Mouse (Mus musculus): ENCODE measurements at regions not wholly inside any gene's neighbourhood (a gene's known extent, or its start where the extent isn't known, plus 50 kb on each side); places are given as distances from the start of the nearest gene placed in this dataset.

GRCm38 (mm10) chr12:93549900-93550299, 1700.9 kb upstream of the Sel1l start:
- in situ Hi-C loops (cut with MboI, MseI): no loop called here

- in situ Hi-C loops (cut with MboI, MseI): loop anchor here in 1 of 2 experiments (10.0 kb wide), 1 partner anchor 1509 kb away; no protein-coding TSS in a partner anchor
Measured at GRCm38 (mm10) chr12:93523465-93523864, 1674.5 kb upstream of the Sel1l start.

- in situ Hi-C loops (cut with MboI, MseI): no loop called here
Measured at GRCm38 (mm10) chr12:93486381-93486780, 1637.4 kb upstream of the Sel1l start.

GRCm38 (mm10) chr12:93462106-93462505, 1613.1 kb upstream of the Sel1l start:
- in situ Hi-C loops (cut with MboI, MseI): no loop called here

GRCm38 (mm10) chr12:93449436-93449835, 1600.5 kb upstream of the Sel1l start:
- in situ Hi-C loops (cut with MboI, MseI): no loop called here

- in situ Hi-C loops (cut with MboI, MseI): no loop called here
Measured at GRCm38 (mm10) chr12:93429218-93429617, 1580.3 kb upstream of the Sel1l start.

- in situ Hi-C loops (cut with MboI, MseI): no loop called here
Measured at GRCm38 (mm10) chr12:93427988-93428387, 1579.0 kb upstream of the Sel1l start.

GRCm38 (mm10) chr12:93416381-93416780, 1567.4 kb upstream of the Sel1l start:
- in situ Hi-C loops (cut with MboI, MseI): no loop called here

- in situ Hi-C loops (cut with MboI, MseI): no loop called here
Measured at GRCm38 (mm10) chr12:93415791-93416190, 1566.8 kb upstream of the Sel1l start.

- in situ Hi-C loops (cut with MboI, MseI): no loop called here
Measured at GRCm38 (mm10) chr12:93385578-93385977, 1536.6 kb upstream of the Sel1l start.

- in situ Hi-C loops (cut with MboI, MseI): no loop called here
Measured at GRCm38 (mm10) chr12:93342933-93343332, 1494.0 kb upstream of the Sel1l start.

GRCm38 (mm10) chr12:93342525-93342924, 1493.6 kb upstream of the Sel1l start:
- in situ Hi-C loops (cut with MboI, MseI): no loop called here

- in situ Hi-C loops (cut with MboI, MseI): loop anchor here in 1 of 2 experiments (10.0 kb wide), 1 partner anchor 1399 kb away; no protein-coding TSS in a partner anchor
Measured at GRCm38 (mm10) chr12:93335520-93335919, 1486.6 kb upstream of the Sel1l start.

GRCm38 (mm10) chr12:93312214-93312613, 1463.3 kb upstream of the Sel1l start:
- in situ Hi-C loops (cut with MboI, MseI): no loop called here

- in situ Hi-C loops (cut with MboI, MseI): no loop called here
Measured at GRCm38 (mm10) chr12:93281816-93282215, 1432.9 kb upstream of the Sel1l start.

- in situ Hi-C loops (cut with MboI, MseI): no loop called here
Measured at GRCm38 (mm10) chr12:93273652-93274051, 1424.7 kb upstream of the Sel1l start.

- in situ Hi-C loops (cut with MboI, MseI): no loop called here
Measured at GRCm38 (mm10) chr12:93230237-93230636, 1381.3 kb upstream of the Sel1l start.

- in situ Hi-C loops (cut with MboI, MseI): no loop called here
Measured at GRCm38 (mm10) chr12:93226826-93227225, 1377.9 kb upstream of the Sel1l start.

- in situ Hi-C loops (cut with MboI, MseI): loop anchor here in 1 of 2 experiments (25.0 kb wide), 1 partner anchor 709 kb away; no protein-coding TSS in a partner anchor
Measured at GRCm38 (mm10) chr12:93221179-93221922, 1372.4 kb upstream of the Sel1l start.

GRCm38 (mm10) chr12:93207596-93207995, 1358.6 kb upstream of the Sel1l start:
- in situ Hi-C loops (cut with MboI, MseI): loop anchor here in 1 of 2 experiments (25.0 kb wide), 1 partner anchor 695 kb away; no protein-coding TSS in a partner anchor

GRCm38 (mm10) chr12:93188940-93189339, 1340.0 kb upstream of the Sel1l start:
- in situ Hi-C loops (cut with MboI, MseI): no loop called here

GRCm38 (mm10) chr12:93173744-93174143, 1324.8 kb upstream of the Sel1l start:
- in situ Hi-C loops (cut with MboI, MseI): no loop called here

- in situ Hi-C loops (cut with MboI, MseI): no loop called here
Measured at GRCm38 (mm10) chr12:93160252-93160651, 1311.3 kb upstream of the Sel1l start.
